Mouse (Mus musculus) activated CD4-positive, CD25-positive, alpha-beta regulatory T cell, adult 4 months (primary cell): ENCODE measurements around the gene Cfap126. TPM values are rescaled to one million over a fixed set of nuclear protein-coding genes. Genes with fewer than 3 reads are reported as not detected.
"Not testable (repeated sequence)": the region's sequence is repeated elsewhere in the genome, so short reads cannot be mapped to it uniquely, and the experiment has no call there.

ENCODE experiments used
- ATAC-seq: one replicate; pipeline ENCODE4 v1.8.0; 2017
- polyA plus RNA-seq, 2 experiments: library from polyadenylated mRNA; unstranded; fragments of 100-300 nt; shearing (Covaris generic); gene quantifications; one replicate each; pipeline ENCODE4 v1.2.1; 2017

Gene Cfap126
- polyA plus RNA-seq: 1 to 10 TPM; 2.1 to 2.4 TPM

DNA sequence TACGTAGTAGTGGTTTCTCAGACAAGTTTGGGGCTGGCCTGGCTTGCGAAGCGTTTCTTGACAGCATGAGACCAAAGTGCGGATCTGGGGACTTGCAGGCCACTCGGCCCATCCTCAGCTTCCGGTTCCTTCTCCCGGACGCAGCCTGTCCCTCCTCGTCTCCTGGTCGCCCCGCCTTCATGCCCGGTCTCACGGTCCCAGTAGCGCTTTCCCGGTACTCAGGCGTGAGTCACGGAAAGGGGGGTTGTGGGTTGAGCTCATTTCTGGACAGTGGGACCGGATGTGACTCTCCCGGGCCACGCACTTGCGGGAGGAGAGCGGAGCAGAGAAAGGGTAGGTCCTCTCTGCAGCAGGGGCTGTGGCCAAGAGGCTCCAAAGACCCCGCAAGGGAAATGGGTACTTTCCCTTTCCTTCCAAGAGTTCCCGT lies at the start of gene Cfap126:
TSS of gene Cfap126 (plus strand) at position 46 of the 427 bp plus-strand sequence.
- peak; percentile 37 for ATAC-seq

DNA sequence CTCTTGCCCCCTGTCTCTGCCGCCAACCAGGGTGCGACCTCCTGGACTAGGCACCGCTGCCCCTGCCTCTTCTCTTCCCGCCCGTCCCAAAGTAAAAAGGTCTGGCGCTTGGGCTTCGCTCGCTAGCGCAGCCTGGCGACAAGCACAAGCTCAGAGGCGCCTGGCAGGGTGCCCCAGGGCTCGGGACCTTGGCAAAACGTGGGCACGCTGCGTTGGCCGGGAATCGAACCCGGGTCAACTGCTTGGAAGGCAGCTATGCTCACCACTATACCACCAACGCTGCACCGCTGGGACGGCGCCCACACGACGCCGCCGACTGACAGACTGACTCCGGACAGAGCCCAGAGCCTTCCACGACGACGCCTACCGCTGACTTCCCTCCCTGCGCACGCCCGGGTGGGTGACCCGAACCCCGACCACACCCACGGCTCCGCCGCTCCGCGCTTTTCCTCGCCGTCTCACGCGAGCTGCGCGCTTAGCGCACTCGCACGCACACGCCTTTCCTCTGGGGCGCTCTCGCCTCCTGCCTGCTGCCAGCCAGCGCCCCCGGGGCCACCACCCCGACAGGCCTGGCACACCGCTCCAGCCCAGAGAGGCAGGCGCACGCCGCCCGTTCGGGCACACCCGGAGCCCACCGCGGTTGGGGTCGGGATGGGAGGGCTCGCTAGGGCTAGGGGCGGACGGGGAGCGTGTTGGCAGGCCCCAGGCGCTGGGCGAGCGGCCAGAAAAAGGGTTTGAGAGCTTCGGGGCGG lies 49.1 kb upstream of the Cfap126 start, which contains the start of gene Fcgr3:
TSS of gene Fcgr3 (minus strand) at position 445 of the 752 bp plus-strand sequence.
- not testable (repeated sequence) for ATAC-seq

- not testable (repeated sequence) for ATAC-seq
Measured at GRCm38 (mm10) chr1:171065243-171065587, 48.5 kb upstream of the Cfap126 start.

DNA sequence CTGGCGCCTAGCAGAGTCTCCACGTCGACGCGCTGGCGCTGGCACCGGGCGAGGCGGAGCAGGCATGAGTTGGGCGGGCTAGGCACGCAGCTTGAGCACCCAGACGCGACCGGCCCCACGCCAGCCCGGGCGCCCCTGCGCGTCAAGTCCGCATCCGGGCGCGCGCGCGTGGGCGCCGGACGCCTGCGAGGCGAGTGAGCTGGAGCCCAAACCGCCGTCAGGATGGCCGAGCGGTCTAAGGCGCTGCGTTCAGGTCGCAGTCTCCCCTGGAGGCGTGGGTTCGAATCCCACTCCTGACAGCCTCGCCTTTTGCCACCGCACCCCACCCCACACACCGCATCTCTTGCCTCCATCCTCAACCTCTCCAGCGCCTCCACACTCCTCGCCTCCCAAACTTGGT lies 48.0 kb upstream of the Cfap126 start:
- peak; percentile 20 for ATAC-seq

- ATAC-seq: not testable (repeated sequence)
Measured at GRCm38 (mm10) chr1:171066583-171066982, 47.1 kb upstream of the Cfap126 start.

DNA sequence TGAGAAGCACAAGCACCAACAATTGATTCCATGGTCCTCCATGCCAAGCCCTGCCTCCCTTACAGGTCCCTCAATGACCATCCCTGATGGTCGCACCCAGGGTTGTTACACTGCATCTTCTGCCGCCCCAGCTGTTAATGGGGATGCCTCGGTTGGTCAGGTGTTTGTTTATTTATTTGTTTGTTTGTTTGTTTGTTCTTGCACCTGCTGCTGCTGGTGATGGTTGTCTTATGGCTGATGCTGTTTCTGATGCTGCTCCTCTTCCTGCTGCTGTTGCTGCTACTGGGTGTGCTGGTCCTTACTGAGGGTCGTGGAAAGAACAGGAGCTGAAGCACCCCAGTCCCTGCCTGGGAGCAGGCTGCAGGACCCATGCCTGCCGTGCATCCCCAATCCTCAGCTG lies 45.8 kb upstream of the Cfap126 start:
- ATAC-seq: not testable (repeated sequence)

DNA sequence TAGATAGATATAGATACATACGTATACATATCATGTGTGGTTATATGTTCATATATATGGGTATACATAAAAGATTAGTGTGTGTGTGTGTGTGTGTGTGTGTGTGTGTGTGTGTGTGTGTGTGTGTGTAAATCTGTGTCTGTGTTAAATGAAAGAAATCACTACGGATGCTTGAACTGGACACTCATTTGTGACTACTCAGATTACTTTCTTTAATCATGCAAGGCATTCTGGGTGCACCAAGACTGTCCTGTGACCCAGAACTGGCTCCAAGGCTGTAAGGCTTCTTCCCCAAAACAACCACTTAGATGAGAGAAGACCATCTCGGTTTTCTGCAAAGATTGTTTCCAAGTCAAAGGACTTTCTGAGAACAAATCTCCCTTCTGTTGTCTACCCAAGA lies 44.2 kb upstream of the Cfap126 start:
- not testable (repeated sequence) for ATAC-seq

GRCm38 (mm10) chr1:171070879-171071278 lies 42.8 kb upstream of the Cfap126 start:
- ATAC-seq: not testable (repeated sequence)

DNA sequence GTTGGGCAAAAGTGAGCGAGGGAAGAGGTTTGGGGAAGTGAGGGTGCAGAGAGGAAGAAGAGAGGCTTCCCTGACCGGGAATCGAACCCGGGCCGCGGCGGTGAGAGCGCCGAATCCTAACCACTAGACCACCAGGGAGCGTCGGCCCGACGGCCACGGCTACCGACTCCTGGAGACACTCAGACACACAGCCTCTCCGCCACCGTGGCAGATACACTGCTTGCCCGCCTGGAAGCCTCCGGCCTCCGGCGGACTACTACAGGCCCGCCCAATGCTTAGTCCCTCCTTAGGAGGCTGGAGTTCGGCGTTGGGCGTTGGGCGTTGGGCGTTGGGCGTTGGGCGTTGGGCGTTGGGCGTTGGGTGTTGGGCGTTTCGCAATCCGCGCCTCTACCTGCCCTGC lies 42.0 kb upstream of the Cfap126 start:
- ATAC-seq: peak; percentile 17

GRCm38 (mm10) chr1:171072217-171072616 lies 41.5 kb upstream of the Cfap126 start:
- ATAC-seq: not testable (repeated sequence)

- ATAC-seq: not testable (repeated sequence)
Measured at GRCm38 (mm10) chr1:171074283-171074682, 39.4 kb upstream of the Cfap126 start.

DNA sequence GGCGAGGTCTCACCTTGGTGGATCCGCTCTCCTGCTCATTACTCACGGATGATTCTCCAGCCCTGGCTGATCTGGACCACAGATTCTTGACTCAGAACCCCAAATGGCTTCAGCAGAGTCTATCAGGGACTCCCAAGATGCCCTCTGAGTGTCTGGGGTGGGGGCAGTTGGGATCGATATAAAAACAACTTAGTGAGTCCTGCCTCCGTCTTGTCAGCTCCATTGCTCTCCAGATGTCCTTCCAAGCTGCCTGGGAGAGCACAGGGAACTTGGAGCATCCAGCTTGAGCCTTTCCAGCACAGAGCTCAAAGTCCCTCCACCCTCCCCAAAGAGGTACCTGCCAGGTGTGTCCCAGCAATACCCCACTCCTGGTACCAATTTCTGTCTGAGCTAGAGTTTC lies 37.5 kb upstream of the Cfap126 start:
- not testable (repeated sequence) for ATAC-seq

DNA sequence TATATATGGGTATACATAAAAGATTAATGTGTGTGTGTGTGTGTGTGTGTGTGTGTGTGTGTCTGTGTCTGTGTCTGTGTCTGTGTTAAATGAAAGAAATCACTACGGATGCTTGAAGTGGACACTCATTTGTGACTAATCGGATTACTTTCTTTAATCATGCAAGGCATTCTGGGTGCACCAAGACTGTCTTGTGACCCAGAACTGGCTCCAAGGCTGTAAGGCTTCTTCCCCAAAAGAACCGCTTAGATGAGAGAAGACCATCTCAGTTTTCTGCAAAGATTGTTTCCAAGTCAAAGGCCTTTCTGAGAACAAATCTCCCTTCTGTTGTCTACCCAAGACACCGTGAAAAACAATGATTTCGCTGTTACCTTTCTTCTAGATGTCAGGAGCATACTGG lies 36.5 kb upstream of the Cfap126 start:
- ATAC-seq: not testable (repeated sequence)

- not testable (repeated sequence) for ATAC-seq
Measured at GRCm38 (mm10) chr1:171077955-171078354, 35.8 kb upstream of the Cfap126 start.

DNA sequence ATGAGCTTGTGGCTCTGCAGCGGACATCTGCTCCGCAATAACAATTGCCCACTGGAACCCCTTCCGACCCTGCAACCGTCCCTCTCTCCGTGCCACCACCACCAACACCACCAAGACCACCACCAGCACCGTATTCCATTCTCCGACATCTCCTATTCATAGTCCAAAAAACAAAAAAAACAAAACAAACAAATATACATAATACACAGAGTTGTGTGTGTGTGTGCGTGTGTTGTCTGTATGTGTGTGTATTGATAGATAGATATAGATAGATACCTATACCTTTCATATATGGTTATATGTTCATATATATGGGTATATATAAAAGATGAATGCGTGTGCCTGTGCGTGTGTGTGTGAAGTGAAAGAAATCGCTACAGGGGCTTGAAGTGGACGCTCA lies 35.3 kb upstream of the Cfap126 start:
- ATAC-seq: not testable (repeated sequence)

DNA sequence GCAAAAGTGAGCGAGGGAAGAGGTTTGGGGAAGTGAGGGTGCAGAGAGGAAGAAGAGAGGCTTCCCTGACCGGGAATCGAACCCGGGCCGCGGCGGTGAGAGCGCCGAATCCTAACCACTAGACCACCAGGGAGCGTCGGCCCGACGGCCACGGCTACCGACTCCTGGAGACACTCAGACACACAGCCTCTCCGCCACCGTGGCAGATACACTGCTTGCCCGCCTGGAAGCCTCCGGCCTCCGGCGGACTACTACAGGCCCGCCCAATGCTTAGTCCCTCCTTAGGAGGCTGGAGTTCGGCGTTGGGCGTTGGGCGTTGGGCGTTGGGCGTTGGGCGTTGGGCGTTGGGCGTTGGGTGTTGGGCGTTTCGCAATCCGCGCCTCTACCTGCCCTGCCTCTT lies 34.4 kb upstream of the Cfap126 start:
- peak; percentile 6 for ATAC-seq

GRCm38 (mm10) chr1:171079825-171080224 lies 33.9 kb upstream of the Cfap126 start:
- not testable (repeated sequence) for ATAC-seq

- ATAC-seq: peak; percentile 8
Measured at GRCm38 (mm10) chr1:171081512-171082231, 32.0 kb upstream of the Cfap126 start.

DNA sequence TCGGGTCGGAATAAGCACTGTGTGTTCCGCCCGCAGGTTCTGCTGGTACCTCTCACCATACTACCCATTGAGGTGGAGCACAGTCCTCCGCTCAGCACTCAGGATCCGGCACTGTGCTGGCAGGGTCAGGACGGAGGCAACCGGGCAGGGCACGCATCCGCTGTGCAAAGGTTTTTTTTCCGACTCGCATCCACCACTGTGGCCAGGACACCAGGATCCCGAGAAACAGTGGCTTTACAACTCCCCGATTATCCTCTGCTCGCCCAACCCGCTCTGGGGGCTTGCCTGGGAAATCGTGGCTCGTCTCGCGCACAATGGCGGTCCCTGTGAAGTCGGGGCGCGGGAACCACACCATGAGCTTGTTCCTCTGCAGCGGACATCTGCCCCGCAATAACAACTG lies 28.0 kb upstream of the Cfap126 start:
- no peak for ATAC-seq

DNA sequence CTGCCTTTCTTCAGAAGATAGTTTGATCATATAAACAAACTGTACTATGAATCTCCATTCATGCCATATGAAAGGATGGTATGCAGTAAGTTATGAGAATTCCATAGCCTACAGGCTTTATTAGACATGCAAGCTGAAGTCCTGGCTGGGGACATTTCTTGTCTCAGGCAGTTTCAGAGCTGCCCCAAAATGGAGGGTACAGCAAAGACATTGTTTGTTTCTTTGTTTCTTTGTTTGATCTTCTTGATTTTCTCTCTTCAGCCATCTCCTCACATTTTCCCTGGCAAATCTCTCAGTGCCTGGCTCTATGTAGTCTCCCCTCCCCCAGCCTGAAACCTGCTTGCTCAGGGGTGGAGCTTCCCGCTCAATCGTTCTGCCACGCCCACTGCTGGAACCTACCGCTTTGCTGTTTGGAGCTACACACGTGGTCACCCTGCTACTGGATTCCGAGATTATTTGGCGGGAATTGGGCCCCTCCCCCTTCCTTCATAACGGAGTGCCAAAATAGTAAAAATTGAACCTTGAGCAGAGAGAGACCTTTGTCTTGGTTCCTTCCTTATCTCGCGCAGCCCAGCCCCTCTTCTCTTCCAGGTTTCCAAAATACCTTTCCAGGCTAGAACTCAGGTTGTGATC lies 25.4 kb upstream of the Cfap126 start:
- ATAC-seq: not testable (repeated sequence)

DNA sequence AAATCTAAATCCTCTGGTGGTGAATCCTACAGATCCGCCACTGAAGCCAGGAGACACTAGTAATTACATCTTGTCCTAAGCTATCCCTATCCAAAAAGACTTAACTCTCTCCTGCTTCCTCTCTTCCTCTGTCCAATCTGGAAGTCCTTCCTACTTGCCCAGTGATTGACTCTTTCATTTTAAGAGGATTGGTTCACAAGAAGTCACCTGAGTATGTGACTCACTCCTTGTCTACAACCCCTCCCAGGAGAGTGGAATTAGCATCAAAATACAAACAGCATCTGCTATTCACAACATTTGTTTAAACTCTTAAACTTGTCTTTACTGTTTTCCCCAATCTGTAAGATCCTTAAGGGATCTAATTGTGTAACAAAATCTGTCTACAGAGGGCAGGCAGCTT lies 23.8 kb upstream of the Cfap126 start:
- no peak for ATAC-seq

GRCm38 (mm10) chr1:171090761-171091160 lies 23.0 kb upstream of the Cfap126 start:
- no peak for ATAC-seq

GRCm38 (mm10) chr1:171094424-171094823 lies 19.3 kb upstream of the Cfap126 start:
- ATAC-seq: no peak
